Mouse (Mus musculus) neural tube, embryonic 15.5 days (tissue): ENCODE results near the gene Csrp2. TPM values are rescaled to one million over a fixed set of nuclear protein-coding genes. Genes with fewer than 3 reads are reported as not detected.
A peak's percentile ranks its signal among the peaks of the same experiment; 100 is the strongest.

ENCODE experiments used
- ATAC-seq: fragments of 200-750 bp; cut with Nextera tagmentation; 2 replicates; pipeline ENCODE4 v1.8.0; 2017; ENCODE audit warnings: mild to moderate bottlenecking, moderate TSS enrichment, moderate library complexity; ENCODE audit not compliant: low FRiP score
- H3K27ac ChIP-seq: fragments of 300-500 bp; sonication (generic); replicated peaks from 2 replicates; pipeline ENCODE4 v1.5.1; 2015; ENCODE audit warnings: mild to moderate bottlenecking, inconsistent platforms
- H3K27me3 ChIP-seq: fragments of 300-500 bp; sonication (generic); replicated peaks from 2 replicates; pipeline ENCODE4 v1.6.1; 2015; ENCODE audit warnings: inconsistent platforms
- H3K36me3 ChIP-seq: fragments of 300-500 bp; sonication (generic); 2 replicates; pipeline ENCODE4 v1.6.1; 2015; ENCODE audit warnings: inconsistent platforms
- H3K4me1 ChIP-seq: fragments of 300-500 bp; sonication (generic); 2 replicates; pipeline ENCODE4 v1.6.1; 2015; ENCODE audit warnings: inconsistent platforms
- H3K4me2 ChIP-seq: fragments of 300-500 bp; sonication (generic); 2 replicates; pipeline ENCODE4 v1.6.1; 2015; ENCODE audit warnings: inconsistent platforms, mild to moderate bottlenecking, moderate library complexity
- H3K4me3 ChIP-seq: fragments of 300-500 bp; sonication (generic); replicated peaks from 2 replicates; pipeline ENCODE4 v1.5.1; 2015; ENCODE audit warnings: mild to moderate bottlenecking, inconsistent platforms
- H3K9ac ChIP-seq: fragments of 300-500 bp; sonication (generic); replicated peaks from 2 replicates; pipeline ENCODE4 v1.6.1; 2015; ENCODE audit warnings: mild to moderate bottlenecking, inconsistent platforms
- H3K9me3 ChIP-seq: fragments of 300-500 bp; sonication (generic); replicated peaks from 2 replicates; pipeline ENCODE4 v1.6.1; 2016; ENCODE audit warnings: inconsistent platforms
- WGBS: fragments of 180-500 bp; shearing (Covaris S2); methylation state at CpG from one replicate; pipeline ENCODE4 v1.1.7; 2015; ENCODE audit warnings: mixed read lengths; 5-methylcytosine and 5-hydroxymethylcytosine counted together
- polyA plus RNA-seq: library from polyadenylated mRNA; unstranded; fragments of >200 nt; fragmentation: Nextera tagmentation; extraction: Ambion mirVana; gene quantifications from 2 replicates; pipeline ENCODE4 v1.2.1, GENCODE M21; 2015

Gene Csrp2
- polyA plus RNA-seq, 1 experiment from 2014 or later = 146 TPM

DNA sequence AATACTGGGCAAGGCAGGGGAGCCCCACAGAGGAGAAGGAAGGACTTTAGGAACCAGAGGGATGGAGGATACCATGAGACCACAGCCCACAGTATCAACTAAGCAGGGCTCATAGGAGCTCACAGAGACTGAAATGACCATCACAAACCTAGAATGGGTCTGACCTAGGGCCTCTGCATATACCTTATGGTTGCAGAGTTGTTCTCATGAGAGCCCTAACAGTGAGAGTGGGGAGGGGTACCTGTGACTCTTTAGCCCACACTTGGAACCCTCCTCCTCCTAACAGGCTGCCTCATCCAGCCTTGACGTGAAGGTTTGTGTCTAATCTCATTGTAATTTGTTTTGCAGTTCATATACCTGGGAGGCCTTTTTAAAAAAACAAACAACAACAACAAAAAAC, 55.3 kb downstream of the Csrp2 start:
- H3K4me1 ChIP-seq = no peaks in the 10 kb centered on the region
- no peak overlapping the region for H3K4me3 ChIP-seq
- 77% methylated on average over 1 of the region's 1 CpGs for WGBS
- H3K9me3 ChIP-seq = no peaks in the 10 kb centered on the region
- H3K9ac ChIP-seq = no peak overlapping the region
- peaks cover 25% of the 10 kb centered on the region for H3K36me3 ChIP-seq
- H3K27ac ChIP-seq = no peak overlapping the region
- no peaks in the 10 kb centered on the region for H3K27me3 ChIP-seq
- no peak overlapping the region for H3K4me2 ChIP-seq
- peak; percentile 39; the same call in 1 of the 2 replicates for ATAC-seq

DNA sequence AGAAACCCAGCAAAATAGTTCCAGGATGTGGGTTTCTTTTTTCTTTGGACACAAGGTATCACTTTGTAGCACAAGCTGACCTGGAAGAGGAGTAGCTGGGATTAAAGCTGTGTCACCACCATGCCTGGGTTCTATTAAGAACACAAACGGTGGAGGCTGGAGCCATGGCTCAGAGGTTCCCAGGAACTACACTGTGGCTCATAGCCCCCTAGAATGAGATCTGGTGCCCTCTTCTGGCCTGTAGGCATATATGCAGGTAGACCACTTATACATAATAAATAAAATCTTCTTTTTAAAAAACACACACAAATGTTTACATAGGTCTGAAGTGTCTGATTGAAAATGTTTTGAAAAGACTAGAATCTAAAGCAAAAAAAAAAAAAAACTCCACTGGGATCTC, 56.5 kb downstream of the Csrp2 start:
- 3% methylated on average over 1 of the region's 1 CpGs for WGBS
- peaks cover 23% of the 10 kb centered on the region for H3K36me3 ChIP-seq
- H3K9me3 ChIP-seq = no peaks in the 10 kb centered on the region
- no peaks in the 10 kb centered on the region for H3K4me1 ChIP-seq
- H3K27ac ChIP-seq = no peak overlapping the region
- no peaks in the 10 kb centered on the region for H3K27me3 ChIP-seq
- H3K9ac ChIP-seq = no peak overlapping the region
- no peak overlapping the region for H3K4me2 ChIP-seq
- no peak overlapping the region for H3K4me3 ChIP-seq
- peak; percentile 76 for ATAC-seq

GRCm38 (mm10) chr10:110977379-110977778, 57.8 kb downstream of the Csrp2 start:
- no peak for ATAC-seq
- H3K4me1 ChIP-seq = no peaks in the 10 kb centered on the region
- 47% methylated on average over 2 of the region's 2 CpGs for WGBS
- H3K27me3 ChIP-seq = no peaks in the 10 kb centered on the region
- H3K4me3 ChIP-seq = no peak overlapping the region
- no peaks in the 10 kb centered on the region for H3K9me3 ChIP-seq
- no peak overlapping the region for H3K4me2 ChIP-seq
- H3K36me3 ChIP-seq = peaks cover 18% of the 10 kb centered on the region
- H3K27ac ChIP-seq = no peak overlapping the region
- no peak overlapping the region for H3K9ac ChIP-seq

GRCm38 (mm10) chr10:110979431-110979830, 59.8 kb downstream of the Csrp2 start:
- H3K4me2 ChIP-seq = no peak overlapping the region
- WGBS = 93% methylated on average over 2 of the region's 2 CpGs
- no peak overlapping the region for H3K9ac ChIP-seq
- H3K9me3 ChIP-seq = no peaks in the 10 kb centered on the region
- H3K27ac ChIP-seq = no peak overlapping the region
- H3K27me3 ChIP-seq = no peaks in the 10 kb centered on the region
- H3K4me1 ChIP-seq = no peaks in the 10 kb centered on the region
- no peak overlapping the region for H3K4me3 ChIP-seq
- ATAC-seq = no peak
- peaks cover 14% of the 10 kb centered on the region for H3K36me3 ChIP-seq

DNA sequence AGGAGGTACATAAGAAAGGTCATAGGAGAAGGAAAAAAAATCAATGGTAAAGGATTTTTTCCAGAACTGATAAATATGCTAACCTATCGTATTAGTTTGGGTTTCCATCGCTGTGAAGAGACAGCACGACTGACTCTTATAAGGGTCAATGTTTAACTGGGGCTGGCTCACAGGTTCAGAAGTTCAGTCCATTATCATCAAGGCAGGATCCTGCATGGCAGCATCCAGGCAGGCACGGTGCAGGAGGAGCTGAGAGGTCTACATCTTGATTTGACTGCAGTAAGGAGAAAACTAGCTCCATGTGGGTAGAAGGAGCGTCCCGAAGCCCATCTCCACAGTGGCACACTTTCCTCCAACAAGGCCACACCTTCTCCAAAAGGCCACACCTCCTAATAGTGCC, 60.9 kb downstream of the Csrp2 start:
- WGBS = 95% methylated on average over 6 of the region's 6 CpGs
- no peak overlapping the region for H3K4me2 ChIP-seq
- H3K9me3 ChIP-seq = no peaks in the 10 kb centered on the region
- no peak for ATAC-seq
- no peaks in the 10 kb centered on the region for H3K27me3 ChIP-seq
- no peak overlapping the region for H3K4me3 ChIP-seq
- H3K9ac ChIP-seq = no peak overlapping the region
- H3K27ac ChIP-seq = no peak overlapping the region
- peaks cover 14% of the 10 kb centered on the region for H3K36me3 ChIP-seq
- no peaks in the 10 kb centered on the region for H3K4me1 ChIP-seq

GRCm38 (mm10) chr10:110982771-110983170, 63.2 kb downstream of the Csrp2 start:
- no peaks in the 10 kb centered on the region for H3K27me3 ChIP-seq
- H3K4me2 ChIP-seq = no peak overlapping the region
- no peak for ATAC-seq
- no peaks in the 10 kb centered on the region for H3K9me3 ChIP-seq
- WGBS = 89% methylated on average over 4 of the region's 4 CpGs
- H3K27ac ChIP-seq = no peak overlapping the region
- no peaks in the 10 kb centered on the region for H3K4me1 ChIP-seq
- H3K9ac ChIP-seq = no peak overlapping the region
- no peak overlapping the region for H3K4me3 ChIP-seq
- H3K36me3 ChIP-seq = peaks cover 11% of the 10 kb centered on the region

GRCm38 (mm10) chr10:110986682-110987081, 67.1 kb downstream of the Csrp2 start:
- Histone ChIP-seq H3K27me3 (no peaks in the 10 kb centered on the region), H3K4me1 (peaks cover 2% of the 10 kb centered on the region), H3K36me3 (no peaks in the 10 kb centered on the region), H3K9ac (no peak overlapping the region), H3K4me2 (no peak overlapping the region), H3K9me3 (no peaks in the 10 kb centered on the region), H3K4me3 (no peak overlapping the region), H3K27ac (no peak overlapping the region)
- no peak for ATAC-seq
- 93% methylated on average over 17 of the region's 17 CpGs for WGBS

Other genes with a start within 250 kb of the Csrp2 start
- 5.6 and 8.7 TPM in 2 replicates for gene E2f7, start 174.3 kb upstream of the Csrp2 start, polyA plus RNA-seq
- gene Zdhhc17, start 90.4 kb downstream of the Csrp2 start, polyA plus RNA-seq = 49.0 and 53.5 TPM in 2 replicates
- 14.1 and 16.0 TPM in 2 replicates for gene Osbpl8, start 245.0 kb downstream of the Csrp2 start, polyA plus RNA-seq